16 mouse cellular contexts compared by ENCODE assay signal in genomic region chr14:76220952-76221351, GRCm38 (mm10).
DNase-seq lines count a peak whose midpoint lies in the region; ATAC-seq lines count a peak whose summit lies in the region.
"Had no signal": no experiment of that assay in that cellular context is flagged by ENCODE, and none has a peak within 500 bp of the region (broad histone marks: within the 10 kb centered on the region; RNA-seq: fewer than 3 reads in every experiment).

No protein-coding gene starts in this region.

- H3K4me2 ChIP-seq in forebrain, embryonic 12.5 days, result peak overlapping the region; percentile 25; the same call in 1 of the 2 replicates
- no peak overlapping the region for H3K4me2 ChIP-seq in hindbrain, embryonic 16.5 days (ENCODE audit: low read length)
- H3K4me2 ChIP-seq in neural tube, embryonic 14.5 days (ENCODE audit: low read depth, low read length), result no peak overlapping the region
- H3K4me2 ChIP-seq: embryonic facial prominence, embryonic 13.5 days; heart, embryonic 12.5 days; liver, embryonic 13.5 days had no signal

- H3K9me3 ChIP-seq in forebrain, embryonic 12.5 days, result peaks cover 10% of the 10 kb centered on the region; the same call in 1 of the 2 replicates
- peaks cover 8% of the 10 kb centered on the region for H3K9me3 ChIP-seq in hindbrain, embryonic 16.5 days (ENCODE audit: control insufficient read depth, low read length)
- H3K9me3 ChIP-seq in neural tube, embryonic 14.5 days (ENCODE audit: control insufficient read depth, low read length), result no peaks in the 10 kb centered on the region

- H3K9ac ChIP-seq in forebrain, embryonic 12.5 days, result no peak overlapping the region
- H3K9ac ChIP-seq in hindbrain, embryonic 16.5 days (ENCODE audit: low read depth, low read length), result no peak overlapping the region
- no peak overlapping the region for H3K9ac ChIP-seq in neural tube, embryonic 14.5 days (replicated peaks; ENCODE audit: low read depth, low read length)
- H3K9ac ChIP-seq: embryonic facial prominence, embryonic 13.5 days; heart, embryonic 12.5 days; liver, embryonic 13.5 days had no signal

- H3K36me3 ChIP-seq in forebrain, embryonic 12.5 days (replicated peaks), result no peaks in the 10 kb centered on the region
- no peaks in the 10 kb centered on the region for H3K36me3 ChIP-seq in hindbrain, embryonic 16.5 days (ENCODE audit: control insufficient read depth, insufficient read depth, low read length)
- no peaks in the 10 kb centered on the region for H3K36me3 ChIP-seq in neural tube, embryonic 14.5 days (ENCODE audit: control insufficient read depth, insufficient read depth, low read length)
- H3K36me3 ChIP-seq: embryonic facial prominence, embryonic 13.5 days; heart, embryonic 12.5 days; liver, embryonic 13.5 days had no signal

- no peak overlapping the region for H3K4me3 ChIP-seq in forebrain, embryonic 12.5 days (replicated peaks)
- H3K4me3 ChIP-seq in hindbrain, embryonic 16.5 days (ENCODE audit: low read length), result no peak overlapping the region
- H3K4me3 ChIP-seq in neural tube, embryonic 14.5 days (ENCODE audit: low read depth, low read length), result no peak overlapping the region
- H3K4me3 ChIP-seq: embryonic facial prominence, embryonic 13.5 days; heart, embryonic 12.5 days; liver, embryonic 13.5 days had no signal

- H3K27me3 ChIP-seq in forebrain, embryonic 12.5 days, result peaks cover 24% of the 10 kb centered on the region
- no peaks in the 10 kb centered on the region for H3K27me3 ChIP-seq in hindbrain, embryonic 16.5 days (replicated peaks; ENCODE audit: control insufficient read depth, insufficient read depth, low read length)
- H3K27me3 ChIP-seq in neural tube, embryonic 14.5 days (ENCODE audit: control insufficient read depth, insufficient read depth, low read length), result no peaks in the 10 kb centered on the region
- H3K27me3 ChIP-seq: embryonic facial prominence, embryonic 13.5 days; heart, embryonic 12.5 days; liver, embryonic 13.5 days had no signal

- peak; percentile 65 for ATAC-seq in forebrain, embryonic 12.5 days (ENCODE audit: low FRiP score)
- ATAC-seq in hindbrain, embryonic 16.5 days, result peak; percentile 80
- ATAC-seq in neural tube, embryonic 14.5 days (ENCODE audit: low read depth), result peak; percentile 66
- no peak for ATAC-seq in CD4-positive, CD25-positive, alpha-beta regulatory T cell, adult 4 months

- H3K27ac ChIP-seq in forebrain, embryonic 12.5 days, result peak overlapping the region; percentile 67; the same call in 1 of the 2 replicates
- H3K27ac ChIP-seq in hindbrain, embryonic 16.5 days (ENCODE audit: low read depth, low read length), result 0 out of 2 replicates have a peak overlapping the region, but pooled peaks have one; percentile 18
- no peak overlapping the region for H3K27ac ChIP-seq in neural tube, embryonic 14.5 days (ENCODE audit: low read depth, low read length)
- H3K27ac ChIP-seq: embryonic facial prominence, embryonic 13.5 days; liver, embryonic 13.5 days; macrophage had no signal

- intact Hi-C loops in left cerebral cortex, postnatal 25 days (cut with DNase I), result loop anchor here (5.0 kb wide), 1 partner anchor 59 kb away; no protein-coding TSS in a partner anchor
- intact Hi-C loops in heart, postnatal 36 days (cut with DNase I), result no loop called here

- peak; percentile 4 to 58 for DNase-seq in left cerebral cortex, postnatal 25 days (ENCODE audit: low spot score in 2 of 2)
- DNase-seq in left cerebral cortex, adult 11 months (ENCODE audit: low spot score), result no peak
- no peak for DNase-seq in heart, postnatal 36 days
- DNase-seq in ovary, postnatal 10 days (ENCODE audit: low spot score), result no peak
- DNase-seq: adrenal gland, adult 2 months; cerebellum, postnatal 36 days; kidney, postnatal 36 days; liver, embryonic 13.5 days; spleen, adult 18-20 months had no signal

- H3K4me1 ChIP-seq in forebrain, embryonic 12.5 days, result peaks cover 25% of the 10 kb centered on the region
- H3K4me1 ChIP-seq in hindbrain, embryonic 16.5 days (ENCODE audit: control insufficient read depth, insufficient read depth, low read depth, low read length), result peaks cover 5% of the 10 kb centered on the region; the same call in 1 of the 2 replicates
- peaks cover 3% of the 10 kb centered on the region; the same call in 1 of the 2 replicates for H3K4me1 ChIP-seq in neural tube, embryonic 14.5 days (ENCODE audit: control insufficient read depth, insufficient read depth, low read length)

- 20% methylated on average over 5 of the region's 5 CpGs for WGBS in forebrain, embryonic 12.5 days
- 21% methylated on average over 5 of the region's 5 CpGs for WGBS in hindbrain, embryonic 16.5 days
- 30% methylated on average over 5 of the region's 5 CpGs for WGBS in neural tube, embryonic 14.5 days

Comparison
In these comparisons a context has a peak if more than half of its experiments do, and no peak if none do; other contexts are left out.
1. DNase-seq: peak in left cerebral cortex, postnatal 25 days (2 of 2); none in left cerebral cortex, adult 11 months (single experiment), heart, postnatal 36 days (0 of 2) and ovary, postnatal 10 days (single experiment).